Mouse (Mus musculus) embryonic facial prominence, embryonic 10.5 days (tissue): Measurements from ENCODE around the gene Smpd1. TPM values are rescaled to one million over a fixed set of nuclear protein-coding genes. Genes with fewer than 3 reads are reported as not detected.

Source experiments
- DNase-seq: peaks from one replicate; pipeline ENCODE4 v3.0.0-alpha.2; 2017; ENCODE audit warnings: low spot score
- H3K27ac ChIP-seq: fragments of 300-500 bp; sonication (generic); replicated peaks from 2 replicates; pipeline ENCODE4 v1.5.1; 2016; ENCODE audit warnings: mild to moderate bottlenecking
- H3K27me3 ChIP-seq: fragments of 300-500 bp; sonication (generic); replicated peaks from 2 replicates; pipeline ENCODE4 v1.6.1; 2016; ENCODE audit warnings: low read depth, mild to moderate bottlenecking; ENCODE audit not compliant: poor library complexity, severe bottlenecking
- H3K36me3 ChIP-seq: fragments of 300-500 bp; sonication (generic); replicated peaks from 2 replicates; pipeline ENCODE4 v1.6.1; 2016; ENCODE audit warnings: mild to moderate bottlenecking, moderate library complexity
- H3K4me1 ChIP-seq: fragments of 300-500 bp; sonication (generic); 2 replicates; pipeline ENCODE4 v1.6.1; 2016
- H3K4me3 ChIP-seq: fragments of 300-500 bp; sonication (generic); 2 replicates; pipeline ENCODE4 v1.5.1; 2016; ENCODE audit warnings: mild to moderate bottlenecking, moderate library complexity
- H3K9me3 ChIP-seq: fragments of 300-500 bp; sonication (generic); 2 replicates; pipeline ENCODE4 v1.6.1; 2016; ENCODE audit warnings: mild to moderate bottlenecking
- WGBS: fragments of 180-500 bp; shearing (Covaris S2); methylation state at CpG from one replicate; pipeline ENCODE4 v1.1.7; 2016; 5-methylcytosine and 5-hydroxymethylcytosine counted together
- polyA plus RNA-seq: library from polyadenylated mRNA; unstranded; fragments of >200 nt; fragmentation: Nextera tagmentation; extraction: Ambion mirVana; gene quantifications from 2 replicates; pipeline ENCODE4 v1.2.1, GENCODE M21; 2016

The Smpd1 gene
- polyA plus RNA-seq, 1 experiment from 2014 or later, result 33.1 TPM

- no peak for DNase-seq
- Histone ChIP-seq H3K4me3 (no peak overlapping the region), H3K27ac (no peak overlapping the region), H3K4me1 (no peaks in the 10 kb centered on the region), H3K27me3 (no peaks in the 10 kb centered on the region), H3K36me3 (no peaks in the 10 kb centered on the region), H3K9me3 (no peaks in the 10 kb centered on the region)
- 76% methylated on average over 4 of the region's 4 CpGs for WGBS
Measured at GRCm38 (mm10) chr7:105528094-105528493, 26.1 kb upstream of the Smpd1 start.

- Histone ChIP-seq H3K4me1 (no peaks in the 10 kb centered on the region), H3K27me3 (no peaks in the 10 kb centered on the region), H3K4me3 (no peak overlapping the region), H3K9me3 (no peaks in the 10 kb centered on the region), H3K36me3 (no peaks in the 10 kb centered on the region), H3K27ac (no peak overlapping the region)
- no peak for DNase-seq
- 81% methylated on average over 3 of the region's 3 CpGs for WGBS
Measured at GRCm38 (mm10) chr7:105534162-105534561, 20.0 kb upstream of the Smpd1 start.

GRCm38 (mm10) chr7:105545986-105546385 is 8.2 kb upstream of the Smpd1 start:
- Histone ChIP-seq H3K27ac (no peak overlapping the region), H3K4me3 (no peak overlapping the region), H3K27me3 (no peaks in the 10 kb centered on the region), H3K36me3 (no peaks in the 10 kb centered on the region), H3K9me3 (no peaks in the 10 kb centered on the region), H3K4me1 (peaks cover 4% of the 10 kb centered on the region)
- 73% methylated on average over 8 of the region's 8 CpGs for WGBS
- no peak for DNase-seq

- no peak overlapping the region for H3K4me3 ChIP-seq
Measured at GRCm38 (mm10) chr7:105547970-105548369, 6.2 kb upstream of the Smpd1 start.

GRCm38 (mm10) chr7:105549035-105549434 is 5.1 kb upstream of the Smpd1 start:
- DNase-seq, result peak; percentile 66
- Histone ChIP-seq H3K36me3 (no peaks in the 10 kb centered on the region), H3K27ac (peak overlapping the region; percentile 73), H3K4me1 (peaks cover 10% of the 10 kb centered on the region), H3K4me3 (no peak overlapping the region), H3K27me3 (no peaks in the 10 kb centered on the region), H3K9me3 (no peaks in the 10 kb centered on the region)
- WGBS, result 45% methylated on average over 6 of the region's 6 CpGs

More at GRCm38 (mm10) chr7:105547970-105548369, 6.2 kb upstream of the Smpd1 start:
- no peak for DNase-seq
- Histone ChIP-seq H3K9me3 (no peaks in the 10 kb centered on the region), H3K27ac (no peak overlapping the region), H3K4me1 (peaks cover 4% of the 10 kb centered on the region), H3K27me3 (no peaks in the 10 kb centered on the region), H3K36me3 (no peaks in the 10 kb centered on the region)
- WGBS, result 83% methylated on average over 7 of the region's 7 CpGs

- H3K27ac ChIP-seq, result peak overlapping the region; percentile 84
Measured at GRCm38 (mm10) chr7:105553456-105554211, 526 bp upstream of the Smpd1 start.

GRCm38 (mm10) chr7:105555571-105555970 is 1.4 kb downstream of the Smpd1 start:
- H3K4me1 ChIP-seq, result peaks cover 24% of the 10 kb centered on the region
- H3K36me3 ChIP-seq, result peaks cover 45% of the 10 kb centered on the region
- no peak for DNase-seq
- no peak overlapping the region for H3K27ac ChIP-seq
- 88% methylated on average over 10 of the region's 10 CpGs for WGBS
- no peaks in the 10 kb centered on the region for H3K27me3 ChIP-seq
- peak overlapping the region; percentile 68; the same call in 1 of the 2 replicates for H3K4me3 ChIP-seq
- no peaks in the 10 kb centered on the region for H3K9me3 ChIP-seq

More at GRCm38 (mm10) chr7:105553456-105554211, 526 bp upstream of the Smpd1 start:
- Histone ChIP-seq H3K4me3 (peak overlapping the region; percentile 68), H3K4me1 (peaks cover 28% of the 10 kb centered on the region), H3K36me3 (peaks cover 27% of the 10 kb centered on the region), H3K9me3 (no peaks in the 10 kb centered on the region), H3K27me3 (no peaks in the 10 kb centered on the region)
- 29% methylated on average over 27 of the region's 27 CpGs for WGBS
- DNase-seq, result no peak

- no peaks in the 10 kb centered on the region for H3K9me3 ChIP-seq
- H3K4me3 ChIP-seq, result no peak overlapping the region
- peaks cover 53% of the 10 kb centered on the region for H3K36me3 ChIP-seq
- H3K27me3 ChIP-seq, result no peaks in the 10 kb centered on the region
- H3K4me1 ChIP-seq, result peaks cover 24% of the 10 kb centered on the region
- 87% methylated on average over 8 of the region's 8 CpGs for WGBS
- DNase-seq, result no peak
- H3K27ac ChIP-seq, result no peak overlapping the region
Measured at GRCm38 (mm10) chr7:105556406-105556805, 2.2 kb downstream of the Smpd1 start.

GRCm38 (mm10) chr7:105557671-105558070 is 3.5 kb downstream of the Smpd1 start:
- H3K4me1 ChIP-seq, result peaks cover 24% of the 10 kb centered on the region
- H3K36me3 ChIP-seq, result peaks cover 65% of the 10 kb centered on the region
- H3K4me3 ChIP-seq, result no peak overlapping the region
- WGBS, result 85% methylated on average over 11 of the region's 11 CpGs
- H3K27me3 ChIP-seq, result no peaks in the 10 kb centered on the region
- H3K27ac ChIP-seq, result no peak overlapping the region
- no peak for DNase-seq
- H3K9me3 ChIP-seq, result no peaks in the 10 kb centered on the region

- DNase-seq, result no peak
- Histone ChIP-seq H3K27ac (no peak overlapping the region), H3K4me3 (no peak overlapping the region), H3K4me1 (peaks cover 18% of the 10 kb centered on the region), H3K9me3 (no peaks in the 10 kb centered on the region), H3K27me3 (no peaks in the 10 kb centered on the region), H3K36me3 (peaks cover 76% of the 10 kb centered on the region)
- WGBS, result 92% methylated on average over 9 of the region's 9 CpGs
Measured at GRCm38 (mm10) chr7:105559016-105559415, 4.9 kb downstream of the Smpd1 start.

GRCm38 (mm10) chr7:105562317-105562716 is 8.2 kb downstream of the Smpd1 start:
- DNase-seq, result no peak
- 88% methylated on average over 3 of the region's 3 CpGs for WGBS
- Histone ChIP-seq H3K4me1 (no peaks in the 10 kb centered on the region), H3K27ac (no peak overlapping the region), H3K36me3 (peaks cover 95% of the 10 kb centered on the region), H3K27me3 (no peaks in the 10 kb centered on the region), H3K9me3 (no peaks in the 10 kb centered on the region), H3K4me3 (no peak overlapping the region)

- peaks cover 92% of the 10 kb centered on the region for H3K36me3 ChIP-seq
Measured at GRCm38 (mm10) chr7:105563367-105563766, 9.2 kb downstream of the Smpd1 start.

GRCm38 (mm10) chr7:105565071-105565836 is 11.1 kb downstream of the Smpd1 start:
- H3K27me3 ChIP-seq, result no peaks in the 10 kb centered on the region
- H3K4me3 ChIP-seq, result no peak overlapping the region
- H3K27ac ChIP-seq, result no peak overlapping the region
- peaks cover 20% of the 10 kb centered on the region for H3K4me1 ChIP-seq
- DNase-seq, result no peak
- WGBS, result 85% methylated on average over 17 of the region's 17 CpGs
- H3K36me3 ChIP-seq, result peaks cover 73% of the 10 kb centered on the region
- no peaks in the 10 kb centered on the region for H3K9me3 ChIP-seq

More at GRCm38 (mm10) chr7:105563367-105563766, 9.2 kb downstream of the Smpd1 start:
- H3K9me3 ChIP-seq, result no peaks in the 10 kb centered on the region
- WGBS, result 88% methylated on average over 3 of the region's 3 CpGs
- peaks cover 1% of the 10 kb centered on the region for H3K4me1 ChIP-seq
- DNase-seq, result no peak
- no peak overlapping the region for H3K4me3 ChIP-seq
- H3K27ac ChIP-seq, result no peak overlapping the region
- H3K27me3 ChIP-seq, result no peaks in the 10 kb centered on the region
